Mouse (Mus musculus) cerebellum, postnatal 36 days (tissue): ENCODE measurements around the gene Lipc.
"Not testable (repeated sequence)": the region's sequence is repeated elsewhere in the genome, so short reads cannot be mapped to it uniquely, and the experiment has no call there.

Experiments
- DNase-seq, 2 experiments: peaks; one replicate each; pipeline ENCODE4 v3.0.0; 2021 to 2022; ENCODE audit warnings: mixed read lengths in 2 of 2

Gene Lipc

DNA sequence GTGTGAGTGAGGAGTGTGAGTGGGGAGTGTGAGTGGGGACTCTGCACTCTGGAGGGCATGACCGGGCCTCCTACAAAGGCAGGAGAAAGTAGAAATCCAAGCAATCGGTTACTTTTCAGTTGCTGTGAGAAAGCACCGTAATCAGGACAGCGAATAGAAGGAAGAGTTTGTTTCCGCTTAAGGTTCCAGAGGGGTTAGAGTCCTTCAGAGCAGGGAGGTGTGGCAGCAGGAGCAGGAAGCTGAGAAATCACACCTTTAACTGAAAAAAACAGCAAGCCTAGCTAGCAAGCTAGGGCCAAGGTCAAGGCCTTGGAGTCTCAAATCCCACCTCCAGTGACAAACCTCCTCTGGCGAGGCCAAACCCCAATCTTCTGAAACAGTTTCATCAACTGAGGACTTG is 97.1 kb downstream of the Lipc start:
- DNase-seq, result no peak

DNA sequence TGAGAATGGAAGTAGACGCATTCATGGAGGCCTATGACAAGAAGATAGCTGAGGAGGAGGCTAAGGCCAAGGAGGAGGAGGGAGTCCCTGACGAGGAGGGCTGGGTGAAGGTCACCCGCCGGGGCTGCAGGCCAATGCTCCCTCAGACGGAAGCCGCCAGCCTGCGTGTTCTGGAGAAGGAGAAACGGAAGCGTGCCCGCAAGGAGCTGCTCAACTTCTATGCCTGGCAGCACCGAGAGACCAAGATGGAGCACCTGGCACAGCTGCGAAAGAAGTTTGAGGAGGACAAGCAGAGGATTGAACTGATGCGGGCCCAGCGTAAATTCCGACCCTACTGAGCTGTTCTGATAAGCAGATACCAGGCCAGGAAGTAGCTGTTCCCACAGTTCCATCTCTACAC is 98.9 kb downstream of the Lipc start:
- DNase-seq, result not testable (repeated sequence)

DNA sequence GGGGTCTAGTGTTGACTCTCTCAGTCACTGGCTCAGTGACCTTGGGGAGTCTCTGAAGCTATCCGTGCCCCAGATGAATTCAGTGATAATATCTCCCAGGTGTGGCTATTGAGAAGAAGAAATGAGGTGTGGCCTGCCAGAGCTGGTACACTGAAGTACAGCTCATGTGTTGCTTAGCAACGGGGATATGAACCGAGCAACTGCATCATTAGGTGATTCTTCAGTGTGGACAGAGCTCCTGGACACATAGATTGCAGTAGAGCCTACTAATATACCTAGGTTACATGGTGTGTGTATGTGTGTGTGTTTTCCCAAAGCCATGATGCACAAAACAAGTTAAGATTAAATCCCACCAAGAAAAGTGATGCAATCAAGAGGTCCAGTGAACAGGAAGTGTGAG is 100.5 kb downstream of the Lipc start:
- DNase-seq, result no peak

DNA sequence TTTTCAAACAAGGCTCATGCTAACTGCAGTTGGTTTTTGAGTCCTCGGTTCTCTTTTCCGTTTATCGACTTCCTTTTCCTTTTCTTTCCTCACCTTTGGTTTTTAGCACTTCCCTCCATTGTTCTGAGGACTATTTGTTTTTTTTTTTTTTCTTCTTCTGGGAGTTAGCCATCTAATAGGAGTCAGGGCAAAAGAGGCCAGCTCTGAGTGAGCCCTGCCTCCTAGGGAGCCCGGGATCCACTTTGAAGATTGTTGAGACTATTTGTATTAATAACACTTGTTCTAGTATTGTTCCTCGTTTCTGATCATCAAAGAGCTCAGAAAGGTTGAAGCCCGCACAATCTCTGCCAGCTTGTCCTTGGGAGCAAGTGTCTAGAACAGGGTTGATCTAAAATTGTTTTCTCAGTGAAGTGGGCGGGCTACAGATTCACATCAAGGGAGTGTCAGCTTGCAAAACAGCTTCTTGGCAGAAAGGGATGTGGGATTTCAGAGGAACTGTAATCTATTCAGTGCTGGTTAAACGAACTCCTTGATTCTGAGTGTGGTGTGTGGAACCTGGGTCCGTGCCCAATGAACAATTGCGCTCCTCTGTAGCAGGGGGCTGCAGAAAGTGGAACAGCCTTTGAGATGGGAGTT is 103.8 kb downstream of the Lipc start:
- DNase-seq, result no peak

DNA sequence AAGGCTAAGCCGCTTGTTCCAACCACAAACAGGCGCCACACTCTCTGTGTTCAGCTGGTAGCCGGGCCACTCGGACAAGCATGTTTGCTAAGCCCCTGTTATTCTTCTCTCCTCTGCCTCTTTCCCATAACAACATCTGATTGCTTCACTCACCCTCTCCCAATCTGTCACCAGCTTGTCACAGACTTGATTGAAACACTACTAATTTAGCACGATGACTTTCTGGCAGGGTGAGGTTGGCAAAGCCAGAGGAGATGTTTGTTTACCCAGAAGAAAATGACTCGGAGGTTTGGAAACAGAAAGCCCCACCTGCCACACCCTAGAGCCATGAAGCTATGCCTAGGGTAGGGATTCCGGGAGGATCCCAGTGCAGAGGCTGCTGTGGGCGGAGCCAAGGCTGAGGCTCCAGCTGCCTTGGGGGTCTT is 104.4 kb downstream of the Lipc start:
- no peak for DNase-seq

DNA sequence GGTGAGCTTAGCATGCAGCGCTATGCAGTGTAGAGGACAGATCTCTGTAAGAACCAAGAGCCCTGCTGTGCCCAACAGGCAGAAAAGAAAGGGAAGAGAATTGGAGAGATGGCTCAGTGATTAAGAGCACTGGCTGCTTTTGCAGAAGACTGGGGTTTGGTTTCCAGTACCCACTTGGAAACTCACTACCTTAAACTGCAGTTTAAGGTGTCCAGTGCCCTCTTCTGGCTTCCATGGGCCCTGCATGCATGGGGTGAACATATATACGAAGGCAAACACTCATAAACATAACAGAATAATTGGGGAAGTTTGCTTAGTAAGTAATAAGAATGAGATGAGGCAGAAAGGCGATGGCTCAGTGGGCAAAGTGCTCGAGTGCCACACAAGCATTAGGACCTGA is 108.8 kb downstream of the Lipc start:
- no peak for DNase-seq

DNA sequence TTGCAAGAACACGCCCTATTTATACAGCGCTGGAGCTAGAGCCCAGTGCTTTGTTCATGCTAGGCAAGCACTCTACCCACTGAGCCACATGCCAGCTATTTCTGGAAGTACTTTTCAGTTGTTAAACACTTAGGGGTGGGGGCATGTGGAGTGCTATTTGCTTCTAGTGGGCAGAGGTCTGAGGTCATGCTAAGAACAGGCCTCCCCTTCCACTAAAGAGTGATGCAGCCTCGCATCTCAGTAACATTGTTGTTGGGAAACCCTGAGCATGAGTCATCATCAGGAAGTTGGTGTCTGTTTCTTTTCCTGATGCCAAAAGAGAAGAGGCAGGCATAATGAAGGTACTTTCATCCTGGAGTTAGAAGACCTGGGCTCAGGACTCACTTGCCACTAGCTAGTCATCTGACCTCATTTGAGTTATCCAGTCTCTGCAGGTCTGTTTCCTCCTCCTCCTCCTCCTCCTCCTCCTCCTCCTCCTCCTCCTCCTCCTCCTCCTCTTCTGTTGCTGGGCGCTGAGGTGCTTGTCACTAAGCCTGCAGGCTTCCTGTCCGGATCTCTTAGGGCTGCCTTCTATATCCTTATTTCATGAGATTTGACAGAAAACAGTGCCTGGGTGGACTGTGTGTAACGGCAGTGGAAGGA is 109.6 kb downstream of the Lipc start:
- DNase-seq, result no peak

DNA sequence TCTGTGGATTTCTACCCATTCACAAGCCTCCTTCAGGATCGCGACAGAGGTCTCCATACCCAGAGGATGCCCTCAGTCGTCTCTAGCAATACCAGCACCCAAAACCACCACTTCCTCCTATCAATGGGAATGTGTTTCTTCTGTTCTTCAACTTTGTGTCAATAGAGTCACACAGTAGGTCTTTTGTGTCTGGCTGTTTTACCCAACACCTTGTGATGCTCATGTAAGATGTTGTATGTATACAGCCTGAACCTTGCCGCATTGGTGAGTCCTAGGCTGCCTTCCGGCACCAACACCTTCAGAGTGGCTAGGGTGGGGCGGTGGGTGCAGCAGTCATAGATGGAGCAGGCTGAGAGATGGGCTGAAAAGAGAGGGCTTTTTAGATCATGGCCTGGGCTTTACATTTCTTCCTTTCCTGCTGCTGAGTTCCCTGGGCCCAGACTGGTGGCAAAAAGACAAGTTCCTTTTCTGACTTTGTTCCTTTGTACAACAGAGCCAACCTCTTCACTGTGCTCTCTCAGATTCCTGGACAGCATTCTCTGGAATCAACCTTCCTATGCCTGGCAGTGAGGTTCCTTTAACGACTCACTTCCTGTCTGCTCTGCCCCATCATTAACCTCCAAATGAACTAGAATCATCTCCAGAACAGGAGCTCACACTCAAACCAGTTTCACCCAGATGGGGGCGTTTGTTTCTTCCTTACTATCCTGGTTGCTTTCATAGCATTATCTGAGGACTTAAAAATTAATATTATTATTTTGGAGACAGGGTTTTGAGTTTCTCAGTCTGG is 110.4 kb downstream of the Lipc start:
- no peak for DNase-seq

DNA sequence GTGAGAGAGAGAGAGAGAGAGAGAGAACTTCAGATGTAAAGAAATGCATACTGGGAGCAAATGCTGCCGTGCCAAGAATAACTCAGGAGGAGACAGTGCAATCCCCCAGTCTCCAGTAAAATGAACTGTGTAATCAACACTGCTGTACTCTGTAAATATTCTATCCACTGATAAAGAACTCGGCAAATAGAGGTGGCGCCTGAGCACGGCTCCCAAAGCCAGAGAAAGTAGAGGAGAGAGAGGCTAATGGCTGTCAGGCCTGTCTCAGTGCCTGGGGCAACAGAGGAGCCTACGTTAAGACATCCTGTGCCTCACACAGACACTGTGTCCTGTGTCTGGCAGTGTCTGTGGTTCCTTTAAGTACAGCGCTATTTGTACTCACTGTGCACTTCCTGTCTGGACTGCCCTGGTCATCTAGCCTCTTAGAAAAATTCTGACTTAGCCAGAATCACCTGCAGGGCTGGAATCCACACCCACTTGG is 111.1 kb downstream of the Lipc start:
- no peak for DNase-seq

DNA sequence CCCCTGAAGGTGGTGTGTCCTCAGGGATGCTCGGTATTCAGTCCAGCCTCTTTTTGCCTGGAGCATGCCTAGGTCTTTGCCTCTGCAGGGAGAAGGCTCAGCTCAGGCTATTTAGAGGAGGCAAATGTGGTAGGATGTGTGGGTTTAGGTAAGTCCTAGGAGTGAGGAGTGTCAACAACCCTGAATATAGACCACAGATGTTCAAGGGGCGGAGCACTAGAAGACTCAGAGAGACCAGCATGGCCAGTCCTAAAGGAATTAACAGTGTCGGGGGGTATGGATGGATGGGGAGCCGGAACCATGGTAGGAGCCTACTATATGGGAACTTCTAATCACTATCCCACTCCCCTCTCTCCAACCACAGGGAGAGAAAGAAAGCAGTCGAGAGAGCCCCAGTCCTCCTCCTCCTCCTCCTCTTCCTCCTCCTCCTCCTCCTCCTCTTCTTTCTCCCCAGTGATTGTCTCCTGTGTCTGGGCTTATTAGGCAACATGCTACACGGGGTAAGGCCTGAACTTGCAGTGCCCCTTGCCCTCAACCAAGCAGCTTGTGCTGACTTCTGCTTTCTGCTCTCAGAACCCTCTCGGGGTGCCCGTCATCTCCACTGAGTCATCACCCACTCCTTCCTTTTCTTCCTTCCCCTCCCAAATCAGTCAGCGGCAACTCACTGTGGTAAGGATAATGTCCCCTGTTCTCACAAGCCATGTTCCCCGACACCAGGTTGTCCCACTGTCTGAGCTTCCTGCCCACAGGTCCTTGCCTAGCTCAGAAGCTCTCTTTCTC is 113.7 kb downstream of the Lipc start:
- DNase-seq, result no peak

DNA sequence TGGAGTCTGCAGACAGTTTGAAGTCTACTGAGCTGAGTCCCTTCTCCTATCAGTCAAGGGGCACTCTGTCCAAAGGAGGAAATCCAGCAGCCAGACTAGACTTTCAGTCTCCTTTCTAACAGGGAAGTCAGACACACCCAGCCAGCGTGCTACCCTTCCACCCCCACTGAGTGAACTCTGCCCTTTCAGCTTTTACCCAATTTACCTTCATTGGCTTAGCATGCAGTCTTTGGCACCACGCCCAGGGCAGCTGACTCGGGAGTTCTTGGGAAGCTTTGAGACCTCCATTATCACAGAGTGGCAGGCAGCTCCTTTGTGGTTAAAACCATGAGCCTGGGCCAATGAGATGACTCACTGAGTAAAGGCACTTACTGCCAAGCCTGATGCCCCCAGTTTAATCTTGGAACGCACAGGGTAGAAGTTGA is 117.3 kb downstream of the Lipc start:
- DNase-seq, result peak; percentile 12 to 21

DNA sequence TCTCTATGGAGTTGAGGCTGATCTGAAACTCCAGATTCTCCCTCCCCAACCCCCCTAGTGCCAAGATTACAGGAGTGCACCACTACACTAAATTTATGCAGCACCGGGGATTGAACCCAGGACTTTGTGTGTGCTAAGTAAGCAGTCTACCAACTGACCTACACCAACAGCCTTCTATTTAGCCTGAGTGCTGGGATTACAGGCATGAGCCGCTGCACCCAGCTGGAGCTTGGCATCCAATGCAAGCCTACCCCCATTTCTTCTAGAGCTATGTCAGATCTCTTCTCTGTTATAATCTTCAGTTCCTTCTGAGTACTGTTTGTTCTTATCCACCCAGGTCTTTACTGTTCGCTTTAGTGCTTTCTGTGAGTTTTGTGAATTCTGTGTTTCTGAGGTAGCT is 117.8 kb downstream of the Lipc start:
- no peak for DNase-seq

DNA sequence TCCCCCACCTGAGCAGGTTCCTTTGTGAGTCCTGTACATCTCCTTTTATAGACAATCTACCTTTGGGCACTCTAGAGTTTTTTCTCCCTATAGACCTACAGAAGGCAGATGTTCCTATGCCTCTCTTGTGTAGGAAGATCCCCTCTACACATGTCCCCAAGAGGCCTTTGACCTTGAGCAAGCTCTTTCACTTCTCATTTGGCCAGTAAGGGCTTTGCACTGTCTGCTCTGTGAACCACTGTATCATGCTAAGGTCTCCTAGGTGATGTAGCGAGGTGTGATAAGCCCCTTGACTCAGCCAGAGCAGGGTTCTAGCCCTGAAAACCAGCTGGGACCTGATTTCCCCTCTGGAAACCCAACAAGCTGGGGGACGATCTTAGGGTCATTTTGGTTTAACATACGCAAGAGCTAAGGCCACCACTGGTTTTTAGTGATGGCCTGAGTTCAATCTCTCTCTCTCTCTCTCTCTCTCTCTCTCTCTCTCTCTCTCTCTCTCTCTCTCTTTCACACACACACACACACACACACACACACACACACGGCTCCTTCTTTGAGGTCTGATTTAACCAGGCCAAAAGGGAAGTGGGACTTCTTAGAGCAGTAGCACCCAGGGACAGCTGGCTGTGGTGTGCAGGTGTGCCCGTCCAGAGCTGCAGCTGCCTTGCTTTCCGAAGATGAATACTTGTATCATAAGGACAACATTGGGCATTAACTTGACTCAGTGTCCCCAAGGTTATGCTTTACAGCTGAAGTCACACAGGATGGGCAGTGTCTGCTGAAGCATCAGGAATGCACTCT is 118.7 kb downstream of the Lipc start:
- no peak for DNase-seq

DNA sequence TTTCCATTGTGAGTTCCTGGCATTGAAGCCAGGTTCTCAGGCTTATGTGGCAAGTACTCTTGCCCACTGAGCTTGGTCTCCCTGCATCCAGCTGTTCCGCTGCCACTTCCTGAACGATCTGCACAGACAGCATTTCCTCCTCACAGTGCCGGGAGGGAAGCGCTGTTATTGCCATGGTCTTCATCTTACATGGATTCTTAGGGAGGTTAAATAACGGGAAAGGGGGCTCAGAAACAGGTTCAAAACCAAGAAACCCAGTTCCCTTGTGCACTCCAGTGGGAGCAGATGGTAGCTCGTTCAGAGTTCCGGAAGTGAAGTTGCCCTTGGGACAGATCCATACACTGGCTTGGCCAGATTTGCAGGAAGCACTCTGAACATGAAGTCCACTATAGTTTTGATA is 119.8 kb downstream of the Lipc start:
- DNase-seq, result no peak

DNA sequence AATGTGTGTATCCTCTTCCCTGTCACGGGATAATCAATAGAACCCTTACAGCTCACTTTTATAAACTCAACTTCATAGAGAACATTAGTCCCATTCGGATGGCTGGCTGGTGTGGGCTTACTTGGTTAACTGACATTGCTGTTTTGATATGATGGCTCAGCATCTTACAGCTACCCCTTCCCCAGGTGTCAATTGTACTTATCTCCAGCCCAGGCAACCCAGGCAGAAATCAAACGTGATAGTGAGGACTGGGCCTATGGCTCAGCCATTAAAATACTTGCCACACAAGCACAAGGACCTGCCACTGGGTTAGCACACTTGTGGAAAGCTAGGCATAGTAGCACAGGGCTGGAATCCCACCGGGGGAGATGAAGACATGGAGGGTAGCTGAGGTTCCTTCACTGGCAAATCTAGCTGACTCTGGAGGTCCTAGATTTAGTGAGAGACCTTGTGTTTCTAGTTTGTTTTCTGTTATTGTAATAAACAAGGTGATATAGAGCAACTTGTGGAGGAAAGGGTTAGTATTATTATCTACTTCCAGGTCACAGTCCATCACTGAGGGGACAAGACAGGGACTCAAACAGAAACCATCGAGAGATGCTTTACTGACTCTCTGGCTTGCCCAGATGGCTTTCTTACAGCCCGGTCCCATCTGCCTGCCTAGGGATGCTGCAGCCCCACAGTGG is 121.0 kb downstream of the Lipc start:
- DNase-seq, result no peak

DNA sequence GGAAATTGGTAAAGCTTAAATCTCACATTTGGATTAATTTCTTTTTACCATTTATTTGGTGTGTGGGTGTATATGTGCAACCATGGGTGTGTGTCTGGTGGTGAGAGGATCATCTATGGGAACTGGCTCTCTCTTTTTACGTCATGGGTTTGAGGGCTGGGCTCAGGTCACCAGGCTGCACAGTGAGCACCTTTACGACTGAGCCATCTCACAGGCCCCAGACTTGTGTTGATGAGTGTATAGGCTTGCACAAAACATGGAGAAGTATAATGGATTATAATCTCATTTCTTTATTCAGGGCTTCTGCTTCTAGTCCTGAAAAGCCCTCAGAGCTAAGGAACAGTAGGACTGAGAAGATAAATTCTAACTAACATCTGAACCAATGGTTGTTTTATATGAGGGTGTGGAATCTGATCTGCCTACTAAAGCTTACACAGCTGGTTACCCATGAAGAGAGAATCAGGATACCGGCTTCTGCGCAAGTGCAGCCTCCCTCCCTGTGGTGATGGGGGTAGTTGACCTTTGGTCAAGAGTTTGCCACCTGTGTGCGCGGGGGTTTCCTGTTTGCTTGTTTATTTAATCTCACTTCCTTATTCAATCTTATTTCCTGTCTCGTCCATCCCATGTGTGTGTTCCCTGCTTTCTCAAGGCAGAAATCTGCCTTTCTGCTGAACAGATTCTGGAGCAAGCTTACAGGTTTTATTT is 122.1 kb downstream of the Lipc start:
- DNase-seq, result no peak

DNA sequence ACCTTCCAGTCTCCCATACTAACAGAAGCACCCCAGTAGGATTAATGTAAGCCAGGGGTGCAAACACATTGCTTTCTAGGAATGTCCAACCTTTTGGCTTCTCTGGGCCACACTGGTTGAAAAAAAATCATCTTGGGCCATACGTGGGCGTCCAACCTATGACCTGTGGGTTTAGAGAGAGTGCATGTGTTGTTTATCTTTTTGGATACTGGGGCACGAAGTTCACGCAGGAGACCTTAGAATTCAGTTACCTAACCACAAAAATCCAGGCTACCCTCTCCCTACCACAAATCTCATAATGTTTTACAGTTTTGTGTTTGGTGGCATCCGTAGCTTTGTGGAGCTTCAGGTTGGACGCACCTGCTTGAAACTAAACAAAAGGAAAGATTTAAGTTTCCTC is 124.1 kb downstream of the Lipc start:
- DNase-seq, result no peak

DNA sequence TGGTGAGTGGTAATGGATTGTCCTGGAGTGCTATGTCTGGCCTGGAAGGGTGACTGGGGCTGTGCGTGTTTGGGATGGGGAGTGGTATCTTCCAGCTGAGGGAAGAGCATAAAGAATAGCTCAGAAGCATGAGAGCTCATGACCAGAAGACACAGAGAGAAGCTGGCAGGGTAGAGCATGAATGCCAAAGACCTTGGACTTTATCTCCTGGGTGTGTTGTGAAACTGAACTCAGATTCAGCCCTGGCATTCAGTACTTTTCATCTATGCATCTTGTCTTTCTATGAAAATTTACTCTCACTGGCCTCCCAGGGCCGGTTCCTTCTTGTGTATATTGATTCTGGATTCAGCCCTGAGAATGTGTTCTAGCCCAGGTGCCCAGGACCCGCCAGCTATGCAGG is 127.9 kb downstream of the Lipc start:
- DNase-seq, result no peak

DNA sequence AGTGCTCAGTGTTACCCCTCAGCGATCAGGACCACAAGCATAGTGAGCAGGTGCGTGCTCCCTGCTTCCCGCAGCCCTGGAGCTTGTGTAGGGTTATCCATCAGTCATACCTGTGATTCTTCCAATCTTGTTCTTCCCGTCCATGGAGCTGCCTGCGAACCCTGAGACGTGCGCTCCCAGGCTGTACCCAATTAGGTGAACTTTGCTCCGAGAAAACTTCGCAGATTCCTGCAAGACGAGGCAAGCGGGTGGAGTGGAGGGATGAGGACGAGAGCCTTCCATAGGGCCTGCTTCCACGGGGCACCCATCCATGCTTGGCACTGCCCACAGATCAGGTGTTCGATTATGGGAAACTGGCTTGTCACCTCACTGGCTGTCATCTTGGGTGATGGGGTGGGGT is 133.3 kb downstream of the Lipc start:
- DNase-seq, result no peak

DNA sequence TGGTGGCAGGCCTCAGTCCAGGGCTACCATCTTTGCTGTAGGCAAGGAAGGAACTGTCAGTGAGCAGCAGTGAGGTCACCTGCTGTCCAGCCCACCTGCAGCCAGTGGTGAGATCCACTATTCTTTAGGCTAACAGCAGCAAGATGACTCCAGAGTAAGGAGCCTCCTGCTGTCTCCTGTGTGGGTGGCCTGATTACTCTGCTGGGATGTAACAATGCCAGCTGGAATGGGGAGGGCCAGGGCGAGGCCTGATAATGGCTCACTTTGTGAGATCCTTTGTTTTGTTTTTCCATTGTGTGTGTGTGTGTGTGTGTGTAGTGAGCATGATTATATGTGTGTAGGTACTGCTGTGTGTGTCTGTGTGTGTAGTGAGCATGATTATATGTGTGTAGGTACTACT is 134.6 kb downstream of the Lipc start:
- no peak for DNase-seq

DNA sequence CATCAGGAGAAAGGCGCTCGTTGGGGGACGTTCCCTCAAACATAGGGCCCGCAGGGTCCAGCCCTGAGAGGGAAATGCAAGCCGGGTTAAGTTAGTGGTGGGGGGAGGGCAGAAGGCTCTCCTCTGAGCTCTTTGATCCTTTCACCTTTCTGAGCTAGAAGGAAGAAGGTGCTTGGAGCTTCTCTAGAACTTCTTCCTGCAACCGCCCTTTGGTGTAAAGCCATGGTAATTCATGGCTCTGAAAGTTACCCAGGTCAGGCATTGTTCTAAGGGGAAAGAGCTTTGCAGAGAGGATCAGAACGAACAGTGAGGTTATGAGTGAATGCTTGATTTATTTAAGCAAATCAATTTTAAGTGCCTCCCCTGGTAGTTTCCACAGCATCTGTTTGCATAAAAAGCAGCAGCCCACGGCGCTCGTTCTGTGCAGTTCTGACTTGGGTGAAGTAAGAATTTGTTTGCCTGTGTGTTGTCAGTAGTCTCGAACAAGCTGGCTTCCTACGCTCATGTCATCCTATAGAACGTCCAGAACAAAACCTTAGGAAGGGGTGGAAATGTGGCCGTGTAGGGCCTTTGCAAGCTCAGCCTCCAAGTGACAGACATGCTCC is 135.2 kb downstream of the Lipc start:
- DNase-seq, result no peak
